Mouse (Mus musculus): ENCODE results near the gene Nrsn2. TPM values are rescaled to one million over a fixed set of nuclear protein-coding genes. Genes with fewer than 3 reads are reported as not detected.

Gene Nrsn2
- 13.5 and 13.6 TPM in 2 replicates for polyA plus RNA-seq (2015; fragmentation: Nextera tagmentation; extraction: Ambion mirVana)

DNA sequence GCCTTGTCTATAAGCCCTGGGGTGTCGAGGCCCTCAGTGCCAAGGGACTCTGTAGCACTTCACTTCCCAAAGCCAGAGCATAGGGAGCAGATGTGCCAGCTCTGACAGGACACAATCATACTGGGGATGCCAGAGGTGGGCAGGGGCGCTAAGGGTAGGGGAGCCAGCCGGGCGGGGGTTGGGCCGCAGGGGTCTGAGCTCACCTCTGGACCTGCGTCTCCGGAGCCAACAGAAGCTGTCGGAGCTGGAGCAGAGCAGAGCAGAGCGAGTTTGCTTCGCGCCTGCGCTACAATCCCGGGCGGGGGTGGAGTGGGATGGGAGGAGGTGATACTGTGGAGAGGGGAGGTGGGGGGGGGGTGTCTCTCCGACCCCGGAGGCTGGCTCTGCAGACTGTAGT is at the start of gene Nrsn2:
TSS of gene Nrsn2 (minus strand) at position 294 of the 397 bp plus-strand sequence.
- Histone ChIP-seq H3K4me2 (replicated peaks) (peak within 1 kb of the TSS; percentile 48), H3K27me3 (no peaks in the 10 kb centered on the region), H3K9me3 (no peaks in the 10 kb centered on the region), H3K9ac (replicated peaks) (peak within 1 kb of the TSS; percentile 48), H3K4me1 (peaks cover 21% of the 10 kb centered on the region), H3K36me3 (no peaks in the 10 kb centered on the region), H3K4me3 (peak within 1 kb of the TSS; percentile 35), H3K27ac (replicated peaks) (peak within 1 kb of the TSS; percentile 85)
- ATAC-seq (replicated peaks): peak; percentile 80
- under 1% methylated on average over 16 of the region's 16 CpGs for WGBS

DNA sequence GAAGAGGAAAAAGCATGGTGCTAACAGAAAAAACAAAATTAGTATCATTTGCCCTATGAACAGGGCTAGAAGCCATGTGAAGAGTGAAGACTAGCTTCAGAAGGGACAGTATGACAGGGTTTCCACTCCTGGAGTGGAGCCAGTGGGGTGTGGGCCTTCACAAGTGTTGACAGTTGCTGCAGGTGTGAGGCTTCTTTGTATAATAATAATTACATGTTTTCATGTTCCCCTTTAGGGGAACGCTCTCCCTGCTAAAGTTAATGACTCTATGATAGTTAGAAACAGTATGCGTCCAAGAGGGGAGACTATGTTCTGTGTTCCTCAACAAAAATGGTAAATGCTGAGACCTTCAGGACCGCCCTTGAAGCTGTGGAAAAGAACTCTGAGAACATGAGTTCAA is 39.3 kb upstream of the Nrsn2 start:
- H3K4me1 ChIP-seq: peaks cover 38% of the 10 kb centered on the region
- no peak overlapping the region; the same call in 1 of the 2 replicates for H3K27ac ChIP-seq (replicated peaks)
- peak overlapping the region; percentile 93; the same call in 1 of the 2 replicates for H3K4me2 ChIP-seq (replicated peaks)
- no peaks in the 10 kb centered on the region for H3K9me3 ChIP-seq
- no peak for ATAC-seq (replicated peaks)
- H3K36me3 ChIP-seq: no peaks in the 10 kb centered on the region
- no peak overlapping the region for H3K9ac ChIP-seq (replicated peaks)
- H3K4me3 ChIP-seq: no peak overlapping the region
- no peaks in the 10 kb centered on the region for H3K27me3 ChIP-seq
- WGBS: 89% methylated on average over 3 of the region's 3 CpGs

DNA sequence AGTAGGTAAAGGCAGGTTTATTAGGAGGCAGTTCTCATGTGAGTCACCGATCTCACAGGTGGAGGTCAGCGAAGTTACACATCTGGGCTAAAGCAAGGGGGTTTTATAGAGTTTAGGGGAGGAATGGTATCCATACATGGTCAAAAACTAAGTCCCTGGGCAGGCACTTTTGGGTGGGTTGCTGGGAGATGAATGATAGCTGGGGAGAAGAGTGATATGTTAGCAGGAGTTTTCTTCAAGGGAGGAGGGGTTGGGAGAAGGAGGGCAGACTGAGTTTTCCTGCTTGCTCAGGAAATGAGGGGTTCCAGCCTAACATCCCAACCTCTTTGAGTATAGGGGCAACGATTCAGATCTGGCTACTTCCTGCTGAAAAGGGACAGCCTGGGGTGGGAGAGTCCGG is 38.8 kb upstream of the Nrsn2 start, which contains the start of gene 6820408C15Rik:
TSS of gene 6820408C15Rik (plus strand) at position 301 of the 400 bp plus-strand sequence.
- Histone ChIP-seq H3K4me1 (peaks cover 43% of the 10 kb centered on the region), H3K27me3 (no peaks in the 10 kb centered on the region), H3K4me3 (peak within 1 kb of the TSS; percentile 85), H3K9me3 (no peaks in the 10 kb centered on the region), H3K27ac (replicated peaks) (peak within 1 kb of the TSS; percentile 97), H3K36me3 (no peaks in the 10 kb centered on the region), H3K4me2 (replicated peaks) (peak within 1 kb of the TSS; percentile 93), H3K9ac (replicated peaks) (peak within 1 kb of the TSS; percentile 91)
- 31% methylated on average over 4 of the region's 4 CpGs for WGBS
- peak; percentile 2; the same call in 1 of the 2 replicates for ATAC-seq (replicated peaks)

DNA sequence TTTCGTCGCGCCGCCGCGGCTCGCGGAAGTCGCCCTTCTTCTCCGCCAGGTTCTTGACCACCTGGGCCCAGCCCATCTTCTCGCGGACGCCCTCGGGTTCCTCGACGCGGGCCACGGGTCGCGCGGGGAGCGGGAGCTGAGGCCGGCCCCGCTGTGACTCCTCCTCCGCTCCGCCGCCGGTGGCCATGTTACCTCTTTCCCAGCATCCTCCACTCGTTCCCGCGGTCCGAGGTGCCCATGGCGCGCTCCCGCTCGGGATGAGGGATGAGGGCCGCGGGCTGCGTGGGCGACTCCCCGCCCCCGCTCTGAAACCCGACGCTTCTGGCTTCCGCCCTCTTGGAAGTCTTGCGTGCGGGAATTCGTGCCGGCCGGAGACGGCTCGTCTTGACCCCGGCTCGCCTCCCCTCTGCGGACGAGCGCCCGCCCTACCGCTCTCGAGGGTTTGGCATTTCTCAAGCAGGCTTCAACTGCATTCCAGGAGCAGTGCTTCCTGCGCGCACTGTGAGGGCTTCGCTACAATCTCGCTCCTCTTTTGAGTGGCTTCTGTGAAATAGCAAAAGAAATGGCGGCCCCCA is 38.2 kb upstream of the Nrsn2 start, which contains the start of gene Zcchc3:
TSS of gene Zcchc3 (minus strand) at position 437 of the 575 bp plus-strand sequence.
- WGBS: under 1% methylated on average over 65 of the region's 65 CpGs
- Histone ChIP-seq H3K36me3 (no peaks in the 10 kb centered on the region), H3K4me3 (peak within 1 kb of the TSS; percentile 85), H3K27me3 (no peaks in the 10 kb centered on the region), H3K9me3 (no peaks in the 10 kb centered on the region), H3K4me2 (replicated peaks) (peak within 1 kb of the TSS; percentile 93), H3K4me1 (peaks cover 45% of the 10 kb centered on the region), H3K27ac (replicated peaks) (peak within 1 kb of the TSS; percentile 97), H3K9ac (replicated peaks) (peak within 1 kb of the TSS; percentile 91)
- ATAC-seq (replicated peaks): peak; percentile 78

DNA sequence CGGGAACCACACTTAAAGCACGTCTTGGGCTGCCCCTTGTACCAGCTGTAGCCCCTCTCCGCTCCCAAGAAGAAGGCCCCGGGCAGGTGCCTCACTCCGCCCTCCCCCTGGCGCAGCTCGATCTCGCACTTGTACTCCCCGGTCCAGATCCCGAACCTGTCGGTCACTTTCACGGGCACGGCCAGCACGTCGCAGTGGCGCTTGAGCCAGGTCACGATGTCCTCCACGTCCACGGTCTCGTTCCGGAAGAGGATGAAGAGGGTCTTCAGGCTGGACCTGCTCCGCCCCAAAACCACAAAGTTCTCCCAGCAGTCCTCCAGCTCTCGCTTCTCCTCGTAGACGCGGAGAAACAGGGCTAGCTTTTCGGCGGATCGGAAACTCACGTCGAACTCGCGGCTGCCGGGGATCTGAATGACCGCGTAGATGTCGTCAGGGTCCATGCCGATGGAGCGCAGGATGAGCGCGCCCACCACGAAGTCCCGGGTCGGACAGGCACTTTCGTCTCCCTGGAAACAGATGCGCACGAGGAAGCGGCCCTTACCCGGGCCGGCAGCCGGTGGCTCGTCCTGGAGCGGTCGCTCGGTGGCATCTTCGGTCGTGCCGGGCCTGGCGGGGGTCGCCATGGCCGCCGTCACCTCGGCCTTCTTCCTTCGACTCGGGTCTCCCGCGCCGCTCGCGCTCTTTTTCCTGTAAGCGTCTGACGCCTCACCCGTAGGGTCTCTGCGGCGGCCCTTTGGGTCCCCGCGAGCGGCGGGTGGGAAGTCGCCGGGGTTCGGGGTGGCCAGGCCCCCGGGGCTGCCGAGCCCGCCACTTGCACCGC is 37.5 kb upstream of the Nrsn2 start:
- Histone ChIP-seq H3K4me1 (peaks cover 45% of the 10 kb centered on the region), H3K4me2 (replicated peaks) (peak overlapping the region; percentile 93), H3K36me3 (no peaks in the 10 kb centered on the region), H3K27ac (replicated peaks) (peak overlapping the region; percentile 97), H3K9ac (replicated peaks) (peak overlapping the region; percentile 91), H3K4me3 (peak overlapping the region; percentile 85), H3K27me3 (no peaks in the 10 kb centered on the region), H3K9me3 (no peaks in the 10 kb centered on the region)
- under 1% methylated on average over 85 of the region's 86 CpGs for WGBS
- peak; percentile 21 for ATAC-seq (replicated peaks)

DNA sequence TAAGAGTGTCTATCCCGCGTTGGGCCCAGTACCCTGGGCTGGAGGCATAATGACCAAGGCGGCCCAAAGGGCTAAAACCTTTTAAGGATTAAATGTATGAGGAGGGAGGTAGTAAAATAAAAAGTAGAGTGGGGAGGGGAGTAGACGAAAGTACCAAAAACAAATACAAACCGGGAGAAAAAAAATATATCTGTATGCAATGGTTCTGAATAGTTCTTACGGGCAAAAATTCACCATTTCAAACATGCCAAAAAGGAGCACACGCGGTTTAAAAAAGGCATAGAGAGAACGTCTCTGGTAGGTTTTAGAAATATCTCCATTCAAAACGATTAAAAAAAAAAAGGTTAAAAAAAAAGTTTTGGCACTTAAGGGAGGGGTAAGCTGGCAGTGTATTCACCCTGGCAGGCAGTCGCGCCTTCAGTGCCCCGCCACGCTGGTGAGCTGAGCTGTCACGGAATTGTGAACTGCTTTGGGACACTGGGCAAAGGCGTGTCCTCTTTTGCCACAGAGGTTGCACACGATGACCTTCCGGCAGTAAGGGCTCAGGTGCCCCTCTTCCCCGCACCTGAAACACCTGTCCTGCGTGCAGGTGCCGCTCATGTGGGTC is 36.8 kb upstream of the Nrsn2 start:
- no peaks in the 10 kb centered on the region for H3K9me3 ChIP-seq
- peak overlapping the region; percentile 93 for H3K4me2 ChIP-seq (replicated peaks)
- no peak for ATAC-seq (replicated peaks)
- 1% methylated on average over 21 of the region's 21 CpGs for WGBS
- peak overlapping the region; percentile 85 for H3K4me3 ChIP-seq
- H3K27ac ChIP-seq (replicated peaks): peak overlapping the region; percentile 97
- no peaks in the 10 kb centered on the region for H3K27me3 ChIP-seq
- no peaks in the 10 kb centered on the region for H3K36me3 ChIP-seq
- peak overlapping the region; percentile 91 for H3K9ac ChIP-seq (replicated peaks)
- H3K4me1 ChIP-seq: peaks cover 45% of the 10 kb centered on the region

DNA sequence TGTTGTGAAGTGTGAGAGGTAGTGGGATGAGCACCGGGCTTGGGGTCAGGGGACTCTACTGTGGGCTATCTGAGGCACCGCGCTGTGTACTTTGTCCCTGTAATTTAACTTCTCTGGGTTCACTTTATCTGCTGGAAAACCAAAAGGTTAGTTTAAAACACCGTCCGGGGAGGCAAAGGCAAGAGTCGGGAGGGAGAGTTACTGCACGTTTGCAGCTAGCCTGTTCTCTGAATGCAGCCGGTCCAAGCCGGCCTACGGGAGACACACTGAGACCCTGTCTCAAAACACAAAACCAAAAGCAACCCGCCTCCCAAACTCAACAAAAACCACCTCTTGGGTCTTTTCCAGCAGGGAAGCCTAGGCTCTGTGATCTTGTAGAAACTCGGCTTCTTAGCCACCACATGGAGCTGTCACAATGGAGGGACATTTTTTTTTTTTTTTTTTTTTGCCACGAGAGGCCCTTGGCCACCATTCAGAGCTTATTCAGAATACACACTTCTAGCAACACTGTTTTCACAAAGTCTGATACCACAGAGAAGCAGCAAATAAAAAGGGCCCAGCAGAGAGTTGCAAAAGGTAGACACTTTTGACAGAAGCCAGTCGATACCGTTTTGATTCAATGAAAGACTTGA is 36.2 kb upstream of the Nrsn2 start:
- no peak for ATAC-seq (replicated peaks)
- H3K4me1 ChIP-seq: peaks cover 45% of the 10 kb centered on the region
- peak overlapping the region; percentile 85 for H3K4me3 ChIP-seq
- H3K27ac ChIP-seq (replicated peaks): peak overlapping the region; percentile 97
- H3K36me3 ChIP-seq: no peaks in the 10 kb centered on the region
- H3K4me2 ChIP-seq (replicated peaks): peak overlapping the region; percentile 93
- no peaks in the 10 kb centered on the region for H3K9me3 ChIP-seq
- no peaks in the 10 kb centered on the region for H3K27me3 ChIP-seq
- H3K9ac ChIP-seq (replicated peaks): peak overlapping the region; percentile 91
- WGBS: under 1% methylated on average over 15 of the region's 15 CpGs

DNA sequence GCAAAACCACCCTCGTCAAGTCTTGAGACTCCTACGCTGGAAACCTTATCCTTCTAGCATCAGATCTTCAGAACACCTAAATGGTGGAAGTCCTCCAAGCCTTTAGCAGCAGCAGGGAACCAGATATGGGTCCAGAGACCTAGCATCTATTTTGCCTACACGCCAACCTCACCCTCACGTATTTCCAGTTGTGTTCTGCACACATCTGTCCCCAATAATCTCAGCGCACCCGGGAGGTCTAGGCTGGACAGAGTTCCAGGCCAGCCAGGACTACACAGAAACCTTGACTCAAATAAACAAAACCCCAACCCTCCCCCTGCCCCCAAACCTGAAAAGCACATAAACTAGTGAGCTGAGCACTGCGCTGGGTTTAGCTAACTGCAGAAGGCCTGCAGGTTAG is 35.0 kb upstream of the Nrsn2 start:
- Histone ChIP-seq H3K36me3 (no peaks in the 10 kb centered on the region), H3K4me1 (peaks cover 47% of the 10 kb centered on the region), H3K9me3 (no peaks in the 10 kb centered on the region), H3K27me3 (no peaks in the 10 kb centered on the region), H3K4me3 (peak overlapping the region; percentile 85), H3K27ac (replicated peaks) (peak overlapping the region; percentile 97), H3K9ac (replicated peaks) (peak overlapping the region; percentile 25), H3K4me2 (replicated peaks) (peak overlapping the region; percentile 93)
- no peak for ATAC-seq (replicated peaks)
- 4% methylated on average over 7 of the region's 7 CpGs for WGBS

DNA sequence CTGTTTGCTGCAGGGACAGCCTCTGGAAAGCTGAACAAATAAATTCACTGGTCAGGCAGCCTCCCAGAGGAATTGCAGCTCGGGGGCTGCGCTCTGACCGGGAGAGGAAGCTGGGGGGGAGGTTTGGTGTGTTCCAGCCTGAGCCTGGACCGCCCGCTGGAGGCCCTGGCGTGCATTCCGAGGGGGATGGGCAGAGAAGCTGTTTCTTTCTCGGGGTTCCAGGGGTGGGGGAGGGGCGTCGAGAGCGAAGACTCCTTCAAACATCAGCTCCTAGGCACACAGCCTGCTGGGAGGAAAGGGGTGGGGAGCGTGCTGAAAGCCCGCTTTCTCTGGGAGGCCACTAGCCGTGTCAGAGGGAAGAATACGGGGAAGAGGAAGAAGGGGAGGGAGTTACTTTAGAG is 34.5 kb upstream of the Nrsn2 start:
- H3K27ac ChIP-seq (replicated peaks): peak overlapping the region; percentile 97
- WGBS: under 1% methylated on average over 15 of the region's 15 CpGs
- no peaks in the 10 kb centered on the region for H3K36me3 ChIP-seq
- peak overlapping the region; percentile 85 for H3K4me3 ChIP-seq
- H3K27me3 ChIP-seq: no peaks in the 10 kb centered on the region
- H3K4me2 ChIP-seq (replicated peaks): peak overlapping the region; percentile 93
- H3K9ac ChIP-seq (replicated peaks): peak overlapping the region; percentile 25
- peak; percentile 59 for ATAC-seq (replicated peaks)
- peaks cover 50% of the 10 kb centered on the region for H3K4me1 ChIP-seq
- H3K9me3 ChIP-seq: no peaks in the 10 kb centered on the region

DNA sequence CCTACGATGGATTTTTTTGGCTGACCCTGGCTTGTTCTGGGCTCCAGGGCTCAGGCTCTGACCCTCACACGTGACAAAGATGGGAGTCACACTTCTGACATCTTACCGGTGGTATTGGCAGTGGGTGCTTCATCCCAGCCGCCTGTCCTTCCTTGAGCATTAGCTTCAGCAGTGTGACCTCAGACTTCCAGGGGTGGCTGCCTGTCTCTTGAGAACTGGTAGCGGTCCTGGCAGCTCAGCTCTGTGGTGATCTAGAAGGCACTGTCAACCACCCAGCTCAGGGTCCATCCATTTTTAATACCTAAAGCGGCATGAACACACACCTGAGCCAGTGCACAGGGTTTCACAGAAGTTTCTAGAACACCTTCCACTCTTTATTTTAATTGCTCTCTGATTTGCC is 33.3 kb upstream of the Nrsn2 start:
- no peak overlapping the region for H3K9ac ChIP-seq (replicated peaks)
- no peak overlapping the region for H3K4me2 ChIP-seq (replicated peaks)
- 84% methylated on average over 6 of the region's 6 CpGs for WGBS
- no peaks in the 10 kb centered on the region for H3K27me3 ChIP-seq
- peaks cover 49% of the 10 kb centered on the region for H3K4me1 ChIP-seq
- no peaks in the 10 kb centered on the region for H3K36me3 ChIP-seq
- H3K27ac ChIP-seq (replicated peaks): no peak overlapping the region
- no peak overlapping the region for H3K4me3 ChIP-seq
- no peak for ATAC-seq (replicated peaks)
- no peaks in the 10 kb centered on the region for H3K9me3 ChIP-seq

DNA sequence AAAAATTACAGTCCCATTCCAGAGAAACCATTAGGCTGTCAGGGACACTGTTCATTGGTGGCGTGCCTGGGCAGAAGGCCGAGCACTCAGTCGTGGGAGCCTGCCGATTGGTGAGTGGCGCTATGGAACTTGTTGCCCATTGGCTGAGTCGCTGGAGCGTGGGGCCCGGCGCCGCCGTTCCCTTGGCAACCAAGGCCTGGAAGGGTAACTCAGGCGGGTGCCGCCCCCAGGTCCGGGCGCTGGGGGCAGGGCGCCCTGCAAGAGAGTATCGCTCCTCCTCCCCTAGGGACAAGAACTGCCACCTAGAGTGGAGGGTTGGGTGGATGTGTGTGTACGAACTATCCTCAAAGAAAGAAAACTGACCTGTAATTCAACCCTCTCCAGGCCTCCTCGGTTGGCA is 29.7 kb upstream of the Nrsn2 start:
- Histone ChIP-seq H3K36me3 (no peaks in the 10 kb centered on the region), H3K4me3 (peak overlapping the region; percentile 40), H3K27me3 (no peaks in the 10 kb centered on the region), H3K9me3 (no peaks in the 10 kb centered on the region), H3K4me1 (peaks cover 24% of the 10 kb centered on the region), H3K9ac (replicated peaks) (peak overlapping the region; percentile 39), H3K27ac (replicated peaks) (peak overlapping the region; percentile 81), H3K4me2 (replicated peaks) (peak overlapping the region; percentile 53)
- 0% methylated on average over 19 of the region's 19 CpGs for WGBS
- peak; percentile 96 for ATAC-seq (replicated peaks)

Data from forebrain, embryonic 15.5 days (tissue).